Mouse (Mus musculus): ENCODE results near the gene Gm20547.
A peak's percentile ranks its signal among the peaks of the same experiment; 100 is the strongest.

DNA sequence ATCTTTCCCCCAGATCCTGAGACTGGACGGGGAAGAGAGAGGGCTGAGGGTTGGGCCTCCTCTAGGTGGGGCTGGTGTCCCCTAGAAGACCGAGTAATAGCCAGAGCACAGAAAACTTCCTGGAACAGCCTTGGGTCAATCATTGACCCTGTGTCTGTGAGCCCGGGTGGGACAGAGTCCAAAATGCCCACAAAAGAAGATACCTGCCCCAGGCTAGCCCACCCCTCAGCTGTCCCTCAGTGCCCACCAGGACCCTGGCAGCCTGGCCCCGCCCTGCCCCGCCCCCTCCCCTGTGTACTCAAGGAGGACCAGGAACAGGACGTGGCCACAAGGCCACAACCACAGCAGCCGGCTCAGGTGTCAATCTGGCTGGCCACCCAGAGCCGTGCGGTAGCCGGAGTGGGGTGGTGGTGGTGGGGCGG lies 33.6 kb upstream of the Gm20547 start:
- peak; percentile 58 for TF ChIP-seq CTCF (IDR thresholded peaks at IDR 0.05; ENCODE audit: low read depth)
- TF ChIP-seq EP300 (IDR thresholded peaks at IDR 0.05; ENCODE audit: low read depth) = no peak
